Mouse (Mus musculus) cortical plate, adult 2 months (tissue): Measurements from ENCODE around the gene Nol6.

ENCODE experiments used
- CTCF ChIP-seq: fragments of 200-500 bp; IDR thresholded peaks from 2 replicates; pipeline ENCODE4 v1.5.1; 2011; ENCODE audit warnings: mild to moderate bottlenecking, control low read depth, low read length; ENCODE audit not compliant: insufficient read depth; ENCODE audit errors: extremely low read depth
- POLR2A ChIP-seq: fragments of 200-500 bp; IDR thresholded peaks from 2 replicates; pipeline ENCODE4 v1.6.1; 2011; ENCODE audit warnings: mild to moderate bottlenecking, low read length, control low read depth; ENCODE audit not compliant: insufficient read depth; ENCODE audit errors: extremely low read depth

GRCm38 (mm10) chr4:41153146-41153545 lies 28.9 kb upstream of the Nol6 start:
- TF ChIP-seq POLR2A (no peak), CTCF (no peak)
